Mouse (Mus musculus): ENCODE results near the gene Il27. TPM values are rescaled to one million over a fixed set of nuclear protein-coding genes. Genes with fewer than 3 reads are reported as not detected.
"Not testable (repeated sequence)": the region's sequence is repeated elsewhere in the genome, so short reads cannot be mapped to it uniquely, and the experiment has no call there.

The Il27 gene
- polyA plus RNA-seq (2015; fragmentation: Nextera tagmentation; extraction: Ambion mirVana) = 0.31 TPM in 1 of 2 replicates, not detected in the other

DNA sequence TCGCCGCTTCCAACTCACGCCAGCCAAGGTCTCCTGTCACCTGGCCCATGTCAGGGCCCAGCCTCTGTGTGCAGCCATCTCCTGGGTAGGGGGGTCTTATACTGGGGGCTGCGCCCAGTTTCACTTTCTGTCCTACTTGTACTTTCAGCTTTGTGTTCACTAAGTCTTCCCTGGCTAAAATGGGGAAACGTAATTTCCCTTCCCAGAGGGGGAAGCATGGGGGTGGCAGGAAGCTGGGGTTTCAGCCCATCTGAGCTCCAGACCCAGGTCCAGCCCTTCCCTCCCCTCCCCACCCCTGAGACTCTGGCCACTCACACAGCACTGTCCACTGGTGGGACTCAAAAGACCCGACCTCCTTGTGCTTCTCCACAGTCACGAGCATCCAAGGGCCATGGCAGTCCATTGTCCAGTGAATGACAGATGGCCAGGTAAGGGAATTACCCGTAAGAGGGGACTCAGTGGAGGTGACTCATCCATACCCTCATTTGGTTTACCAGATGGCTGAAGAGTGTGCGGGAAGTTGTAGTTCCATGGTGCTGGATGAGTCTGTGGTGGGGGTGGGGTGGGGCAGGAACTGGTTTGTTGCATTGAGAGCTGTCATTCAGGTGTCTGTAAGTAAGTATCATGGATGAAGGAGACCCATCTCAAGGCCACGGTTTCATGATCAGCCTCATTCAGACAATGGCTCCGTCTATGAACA is at the start of gene Il27:
Il27 (minus strand) TSS at position 80 of the 700 bp plus-strand sequence.
- ATAC-seq (no peak), DNase-seq (ENCODE audit: low spot score) (no peak)
- TF ChIP-seq EP300 (IDR thresholded peaks at IDR 0.05) (no peak), CTCF (IDR thresholded peaks at IDR 0.05) (no peak)
- Histone ChIP-seq H3K36me3 (ENCODE audit: insufficient read depth, low read length) (no peaks in the 10 kb centered on the region), H3K4me3 (ENCODE audit: low read depth, low read length) (no peak within 1 kb of the TSS), H3K9me3 (ENCODE audit: low read length) (no peaks in the 10 kb centered on the region), H3K4me1 (ENCODE audit: insufficient read depth, low read depth, low read length) (no peaks in the 10 kb centered on the region), H3K27me3 (replicated peaks; ENCODE audit: insufficient read depth, low read length) (no peaks in the 10 kb centered on the region), H3K4me2 (replicated peaks; ENCODE audit: low read depth, low read length) (no peak within 1 kb of the TSS; the same call in 1 of the 2 replicates), H3K27ac (ENCODE audit: low read length) (no peak within 1 kb of the TSS), H3K9ac (replicated peaks; ENCODE audit: low read depth) (no peak within 1 kb of the TSS)
- 74% methylated on average over 11 of the region's 11 CpGs for WGBS

DNA sequence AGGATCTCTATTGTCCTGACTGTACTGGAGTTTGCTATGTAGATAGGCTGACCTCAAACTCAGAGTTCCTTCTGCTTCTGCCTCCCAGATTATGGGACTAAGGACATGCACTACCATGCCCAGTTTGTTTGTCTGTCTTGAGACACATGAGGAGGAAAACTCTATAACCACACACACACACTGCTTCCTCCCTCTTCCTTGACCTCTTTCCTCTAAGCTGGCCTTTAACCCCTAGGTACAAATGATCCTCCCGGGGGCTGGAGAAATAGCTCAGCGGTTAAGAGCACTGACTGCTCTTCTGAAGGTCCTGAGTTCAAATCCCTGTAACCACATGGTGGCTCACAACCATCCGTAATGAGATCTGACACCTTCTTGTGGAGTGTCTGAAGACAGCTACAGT is 49.6 kb upstream of the Il27 start:
- Histone ChIP-seq H3K4me2 (replicated peaks; ENCODE audit: low read depth, low read length) (no peak overlapping the region), H3K27ac (ENCODE audit: low read length) (no peak overlapping the region), H3K27me3 (replicated peaks; ENCODE audit: insufficient read depth, low read length) (no peaks in the 10 kb centered on the region), H3K4me1 (ENCODE audit: insufficient read depth, low read depth, low read length) (no peaks in the 10 kb centered on the region), H3K4me3 (ENCODE audit: low read depth, low read length) (no peak overlapping the region), H3K9me3 (ENCODE audit: low read length) (no peaks in the 10 kb centered on the region), H3K9ac (replicated peaks; ENCODE audit: low read depth) (no peak overlapping the region), H3K36me3 (ENCODE audit: insufficient read depth, low read length) (no peaks in the 10 kb centered on the region)
- TF ChIP-seq EP300 (IDR thresholded peaks at IDR 0.05) = no peak
- no peak for TF ChIP-seq CTCF (IDR thresholded peaks at IDR 0.05)
- DNase-seq (ENCODE audit: low spot score) (no peak), ATAC-seq (no peak)
- WGBS = 49% methylated on average over 3 of the region's 3 CpGs

DNA sequence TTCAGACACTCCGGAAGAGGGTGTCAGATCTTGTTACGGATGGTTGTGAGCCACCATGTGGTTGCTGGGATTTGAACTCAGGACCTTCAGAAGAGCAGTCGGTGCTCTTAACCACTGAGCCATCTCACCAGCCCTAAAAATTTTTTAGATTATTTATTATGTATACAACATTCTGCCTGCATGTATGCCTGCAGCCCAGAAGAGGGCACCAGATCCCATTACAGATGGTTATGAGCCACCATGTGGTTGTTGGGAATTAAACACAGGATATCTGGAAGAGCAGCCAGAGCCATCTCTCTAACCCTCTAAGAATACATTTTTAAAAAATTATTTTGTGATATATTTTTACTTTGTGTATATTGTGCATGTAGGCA is 48.5 kb upstream of the Il27 start:
- not testable (repeated sequence) for H3K36me3 ChIP-seq (ENCODE audit: insufficient read depth, low read length); H3K27ac ChIP-seq (ENCODE audit: low read length); H3K9me3 ChIP-seq (ENCODE audit: low read length); H3K4me1 ChIP-seq (ENCODE audit: insufficient read depth, low read depth, low read length); H3K27me3 ChIP-seq (replicated peaks; ENCODE audit: insufficient read depth, low read length); H3K4me2 ChIP-seq (replicated peaks; ENCODE audit: low read depth, low read length); H3K9ac ChIP-seq (replicated peaks; ENCODE audit: low read depth); H3K4me3 ChIP-seq (ENCODE audit: low read depth, low read length)
- 47% methylated on average over 3 of the region's 3 CpGs for WGBS
- ATAC-seq (peak; percentile 41), DNase-seq (ENCODE audit: low spot score) (peak; percentile 81)
- TF ChIP-seq CTCF (IDR thresholded peaks at IDR 0.05) = peak; percentile 88

- DNase-seq (ENCODE audit: low spot score) = no peak
- Histone ChIP-seq H3K9ac (replicated peaks; ENCODE audit: low read depth) (no peak overlapping the region), H3K36me3 (ENCODE audit: insufficient read depth, low read length) (no peaks in the 10 kb centered on the region), H3K27ac (ENCODE audit: low read length) (no peak overlapping the region), H3K4me1 (ENCODE audit: insufficient read depth, low read depth, low read length) (no peaks in the 10 kb centered on the region), H3K4me2 (replicated peaks; ENCODE audit: low read depth, low read length) (no peak overlapping the region), H3K9me3 (ENCODE audit: low read length) (no peaks in the 10 kb centered on the region), H3K4me3 (ENCODE audit: low read depth, low read length) (no peak overlapping the region), H3K27me3 (replicated peaks; ENCODE audit: insufficient read depth, low read length) (no peaks in the 10 kb centered on the region)
- 65% methylated on average over 5 of the region's 5 CpGs for WGBS
- TF ChIP-seq EP300 (IDR thresholded peaks at IDR 0.05) (no peak), CTCF (IDR thresholded peaks at IDR 0.05) (peak; percentile 47)
- ATAC-seq = no peak
These were observed 48.0 kb upstream of the Il27 start for GRCm38 (mm10) chr7:126642545-126643243.

DNA sequence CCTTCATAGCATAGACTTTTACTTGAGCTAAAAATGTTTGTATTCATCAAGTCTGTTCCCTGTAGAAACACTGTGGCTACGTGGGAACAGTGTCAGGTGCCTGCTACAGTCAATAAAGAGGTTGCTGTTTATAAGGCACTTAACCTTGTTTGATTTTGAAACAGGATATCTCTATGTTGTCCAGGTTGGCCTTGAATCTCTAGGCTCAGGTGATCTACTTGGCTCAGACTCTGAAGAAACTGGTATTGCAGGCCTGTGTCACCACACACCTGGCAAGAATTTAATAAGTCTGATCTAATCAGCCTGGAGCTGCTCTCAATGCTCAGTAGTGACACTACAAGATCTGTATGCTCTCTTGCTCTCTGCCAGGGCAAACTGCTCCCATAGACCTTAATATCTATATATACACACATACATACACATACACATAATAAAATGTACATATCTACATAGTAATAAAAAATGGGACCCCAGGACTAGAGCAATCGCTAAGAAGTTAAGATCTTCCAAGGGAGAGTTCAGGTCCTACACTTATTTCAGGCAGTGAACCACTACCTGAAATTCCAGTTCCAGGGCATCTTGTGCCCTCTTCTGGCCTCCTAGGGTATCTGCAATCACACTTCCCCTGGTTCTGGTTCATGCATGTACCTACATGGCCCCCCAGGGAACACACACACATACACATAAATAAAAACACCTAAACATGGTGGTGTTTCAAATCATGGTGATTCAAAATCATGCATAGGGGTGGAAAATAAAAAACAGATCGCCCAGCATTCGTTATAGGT is 42.2 kb upstream of the Il27 start:
- Histone ChIP-seq H3K36me3 (ENCODE audit: insufficient read depth, low read length) (no peaks in the 10 kb centered on the region), H3K4me3 (ENCODE audit: low read depth, low read length) (no peak overlapping the region), H3K27ac (ENCODE audit: low read length) (peak overlapping the region; percentile 43), H3K27me3 (replicated peaks; ENCODE audit: insufficient read depth, low read length) (no peaks in the 10 kb centered on the region), H3K4me2 (replicated peaks; ENCODE audit: low read depth, low read length) (no peak overlapping the region), H3K4me1 (ENCODE audit: insufficient read depth, low read depth, low read length) (no peaks in the 10 kb centered on the region), H3K9ac (replicated peaks; ENCODE audit: low read depth) (no peak overlapping the region), H3K9me3 (ENCODE audit: low read length) (no peaks in the 10 kb centered on the region)
- WGBS = 6% methylated on average over 4 of the region's 4 CpGs
- DNase-seq (ENCODE audit: low spot score) (peak; percentile 84), ATAC-seq (peak; percentile 90)
- TF ChIP-seq CTCF (IDR thresholded peaks at IDR 0.05) = peak; percentile 85
- peak; percentile 79 for TF ChIP-seq EP300 (IDR thresholded peaks at IDR 0.05)

DNA sequence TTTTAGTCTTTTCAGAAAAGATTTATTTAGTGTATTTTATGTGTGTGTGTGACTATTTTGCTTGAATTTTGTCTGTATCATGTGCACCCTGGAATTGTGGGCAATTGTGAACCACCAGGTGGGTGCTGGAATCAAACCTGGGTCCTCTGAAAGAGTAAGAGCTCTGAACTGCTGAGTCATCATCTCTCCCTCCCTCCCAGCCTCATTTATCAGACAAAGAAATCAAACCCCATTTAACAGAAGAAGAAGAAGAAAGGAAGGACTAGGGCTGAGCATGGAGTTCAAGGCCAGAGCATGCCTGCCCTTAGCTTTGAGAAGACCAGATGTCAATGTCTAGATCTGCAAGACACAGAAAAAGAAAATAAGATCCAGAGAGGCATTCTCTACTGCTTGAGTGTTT is 40.6 kb upstream of the Il27 start:
- no peaks in the 10 kb centered on the region for H3K9me3 ChIP-seq (ENCODE audit: low read length)
- H3K36me3 ChIP-seq (ENCODE audit: insufficient read depth, low read length) = no peaks in the 10 kb centered on the region
- H3K4me2 ChIP-seq (replicated peaks; ENCODE audit: low read depth, low read length) = no peak overlapping the region
- DNase-seq (ENCODE audit: low spot score) (no peak), ATAC-seq (no peak)
- no peak overlapping the region for H3K9ac ChIP-seq (replicated peaks; ENCODE audit: low read depth)
- H3K4me1 ChIP-seq (ENCODE audit: insufficient read depth, low read depth, low read length) = no peaks in the 10 kb centered on the region
- TF ChIP-seq CTCF (IDR thresholded peaks at IDR 0.05) (no peak), EP300 (IDR thresholded peaks at IDR 0.05) (no peak)
- no peak overlapping the region for H3K4me3 ChIP-seq (ENCODE audit: low read depth, low read length)
- H3K27me3 ChIP-seq (replicated peaks; ENCODE audit: insufficient read depth, low read length) = no peaks in the 10 kb centered on the region
- H3K27ac ChIP-seq (ENCODE audit: low read length) = no peak overlapping the region

All from lung, postnatal 0 days (tissue).